Mouse (Mus musculus) testis, adult 2 months (tissue): Measurements from ENCODE around the gene Zfp114.

Source experiments
- CTCF ChIP-seq: fragments of 200-500 bp; IDR thresholded peaks from 2 replicates; pipeline ENCODE4 v1.5.1; 2012; ENCODE audit warnings: low read depth, mild to moderate bottlenecking, inconsistent platforms, low read length, moderate library complexity; ENCODE audit not compliant: control insufficient read depth, insufficient read depth, insufficient replicate concordance
- POLR2A ChIP-seq: fragments of 200-500 bp; IDR thresholded peaks from 2 replicates; pipeline ENCODE4 v1.6.1; 2012; ENCODE audit warnings: low read depth, mild to moderate bottlenecking, inconsistent platforms, low read length, moderate library complexity; ENCODE audit not compliant: control insufficient read depth

DNA sequence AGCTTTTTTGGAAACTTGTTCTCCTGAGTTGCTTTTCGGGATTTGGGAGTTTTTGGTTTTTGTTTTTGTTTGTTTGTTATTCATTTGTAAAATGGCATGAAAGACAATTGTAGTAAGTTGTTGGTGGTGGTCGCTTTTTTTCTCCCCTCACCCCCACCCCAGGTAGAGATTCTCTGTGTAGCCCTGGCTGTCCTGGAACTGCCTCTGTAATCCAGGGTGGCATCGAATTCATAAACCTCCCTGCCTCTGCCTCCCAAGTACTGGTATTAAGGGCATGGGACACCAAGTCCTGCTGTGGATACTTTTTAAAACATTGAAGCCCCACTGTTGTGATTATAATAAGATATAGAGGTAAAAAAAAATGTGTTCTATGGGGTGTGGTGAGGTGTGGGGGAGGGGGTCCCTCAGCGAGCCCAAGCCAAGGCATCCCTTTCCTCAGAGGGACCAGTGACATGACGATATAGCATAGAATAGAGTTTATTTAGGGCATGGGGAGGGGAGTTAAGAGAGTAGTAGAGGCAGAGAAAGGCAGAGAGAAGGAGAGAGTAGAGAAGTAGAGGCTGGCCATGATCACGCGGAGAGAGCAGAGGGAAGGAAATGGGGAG, 33.5 kb downstream of the Zfp114 start:
- TF ChIP-seq POLR2A = no peak
- no peak for TF ChIP-seq CTCF
